Mouse (Mus musculus): ENCODE measurements around the gene N4bp1. TPM values are rescaled to one million over a fixed set of nuclear protein-coding genes. Genes with fewer than 3 reads are reported as not detected.

N4bp1 gene
- polyA plus RNA-seq, 1 experiment from 2014 or later = 11.1 TPM

- Histone ChIP-seq H3K4me3 (ENCODE audit: low read depth, low read length) (no peak overlapping the region), H3K9ac (ENCODE audit: low read length) (no peak overlapping the region), H3K36me3 (ENCODE audit: control insufficient read depth, insufficient read depth, low read length) (no peaks in the 10 kb centered on the region), H3K9me3 (ENCODE audit: control insufficient read depth, low read length) (no peaks in the 10 kb centered on the region), H3K27ac (ENCODE audit: low read depth, low read length) (no peak overlapping the region), H3K27me3 (ENCODE audit: control insufficient read depth, insufficient read depth, low read length) (no peaks in the 10 kb centered on the region), H3K4me2 (ENCODE audit: low read depth) (no peak overlapping the region), H3K4me1 (ENCODE audit: control insufficient read depth, insufficient read depth, low read length) (no peaks in the 10 kb centered on the region)
- 89% methylated on average over 1 of the region's 1 CpGs for WGBS
- no peak for ATAC-seq (ENCODE audit: insufficient read depth, low FRiP score, low TSS enrichment)
- DNase-seq (ENCODE audit: low spot score) = no peak
Observed at GRCm38 (mm10) chr8:86833937-86834336, 51.1 kb downstream of the N4bp1 start.

- H3K4me3 ChIP-seq (ENCODE audit: low read depth, low read length) = no peak overlapping the region
- H3K27ac ChIP-seq (ENCODE audit: low read depth, low read length) = no peak overlapping the region
- DNase-seq (ENCODE audit: low spot score) (no peak), ATAC-seq (ENCODE audit: insufficient read depth, low FRiP score, low TSS enrichment) (no peak)
- H3K9me3 ChIP-seq (ENCODE audit: control insufficient read depth, low read length) = no peaks in the 10 kb centered on the region
- H3K36me3 ChIP-seq (ENCODE audit: control insufficient read depth, insufficient read depth, low read length) = no peaks in the 10 kb centered on the region
- H3K4me1 ChIP-seq (ENCODE audit: control insufficient read depth, insufficient read depth, low read length) = no peaks in the 10 kb centered on the region
- no peak overlapping the region for H3K4me2 ChIP-seq (ENCODE audit: low read depth)
- H3K27me3 ChIP-seq (ENCODE audit: control insufficient read depth, insufficient read depth, low read length) = no peaks in the 10 kb centered on the region
- H3K9ac ChIP-seq (ENCODE audit: low read length) = no peak overlapping the region
- WGBS = 61% methylated on average over 2 of the region's 2 CpGs
Observed at GRCm38 (mm10) chr8:86828925-86829324, 56.1 kb downstream of the N4bp1 start.

GRCm38 (mm10) chr8:86827199-86827598 lies 57.9 kb downstream of the N4bp1 start:
- H3K27ac ChIP-seq (ENCODE audit: low read depth, low read length) = no peak overlapping the region
- no peaks in the 10 kb centered on the region for H3K9me3 ChIP-seq (ENCODE audit: control insufficient read depth, low read length)
- ATAC-seq (ENCODE audit: insufficient read depth, low FRiP score, low TSS enrichment) (no peak), DNase-seq (ENCODE audit: low spot score) (no peak)
- H3K4me1 ChIP-seq (ENCODE audit: control insufficient read depth, insufficient read depth, low read length) = no peaks in the 10 kb centered on the region
- no peak overlapping the region for H3K4me2 ChIP-seq (ENCODE audit: low read depth)
- no peak overlapping the region for H3K9ac ChIP-seq (ENCODE audit: low read length)
- no peaks in the 10 kb centered on the region for H3K36me3 ChIP-seq (ENCODE audit: control insufficient read depth, insufficient read depth, low read length)
- 93% methylated on average over 5 of the region's 5 CpGs for WGBS
- no peaks in the 10 kb centered on the region for H3K27me3 ChIP-seq (ENCODE audit: control insufficient read depth, insufficient read depth, low read length)
- H3K4me3 ChIP-seq (ENCODE audit: low read depth, low read length) = no peak overlapping the region

- no peak overlapping the region for H3K9ac ChIP-seq (ENCODE audit: low read length)
- no peak overlapping the region for H3K4me3 ChIP-seq (ENCODE audit: low read depth, low read length)
- ATAC-seq (ENCODE audit: insufficient read depth, low FRiP score, low TSS enrichment) (no peak), DNase-seq (ENCODE audit: low spot score) (no peak)
- no peak overlapping the region for H3K4me2 ChIP-seq (ENCODE audit: low read depth)
- H3K4me1 ChIP-seq (ENCODE audit: control insufficient read depth, insufficient read depth, low read length) = no peaks in the 10 kb centered on the region
- no peak overlapping the region for H3K27ac ChIP-seq (ENCODE audit: low read depth, low read length)
- no peaks in the 10 kb centered on the region for H3K9me3 ChIP-seq (ENCODE audit: control insufficient read depth, low read length)
- H3K27me3 ChIP-seq (ENCODE audit: control insufficient read depth, insufficient read depth, low read length) = no peaks in the 10 kb centered on the region
- H3K36me3 ChIP-seq (ENCODE audit: control insufficient read depth, insufficient read depth, low read length) = no peaks in the 10 kb centered on the region
Observed at GRCm38 (mm10) chr8:86826538-86826937, 58.5 kb downstream of the N4bp1 start.

GRCm38 (mm10) chr8:86825674-86826448 lies 59.2 kb downstream of the N4bp1 start:
- H3K4me1 ChIP-seq (ENCODE audit: control insufficient read depth, insufficient read depth, low read length) = peaks cover under 1% of the 10 kb centered on the region; the same call in 1 of the 2 replicates

GRCm38 (mm10) chr8:86824735-86825134 lies 60.3 kb downstream of the N4bp1 start:
- ATAC-seq (ENCODE audit: insufficient read depth, low FRiP score, low TSS enrichment) = no peak
- Histone ChIP-seq H3K27me3 (ENCODE audit: control insufficient read depth, insufficient read depth, low read length) (no peaks in the 10 kb centered on the region), H3K9ac (ENCODE audit: low read length) (no peak overlapping the region), H3K27ac (ENCODE audit: low read depth, low read length) (no peak overlapping the region), H3K4me3 (ENCODE audit: low read depth, low read length) (no peak overlapping the region), H3K4me2 (ENCODE audit: low read depth) (no peak overlapping the region), H3K4me1 (ENCODE audit: control insufficient read depth, insufficient read depth, low read length) (peaks cover 2% of the 10 kb centered on the region; the same call in 1 of the 2 replicates), H3K36me3 (ENCODE audit: control insufficient read depth, insufficient read depth, low read length) (no peaks in the 10 kb centered on the region), H3K9me3 (ENCODE audit: control insufficient read depth, low read length) (no peaks in the 10 kb centered on the region)
- WGBS = 52% methylated on average over 4 of the region's 4 CpGs
- DNase-seq (ENCODE audit: low spot score) = no peak

More at GRCm38 (mm10) chr8:86825674-86826448, 59.2 kb downstream of the N4bp1 start:
- DNase-seq (ENCODE audit: low spot score) (no peak), ATAC-seq (ENCODE audit: insufficient read depth, low FRiP score, low TSS enrichment) (no peak)
- no peaks in the 10 kb centered on the region for H3K36me3 ChIP-seq (ENCODE audit: control insufficient read depth, insufficient read depth, low read length)
- no peak overlapping the region for H3K4me2 ChIP-seq (ENCODE audit: low read depth)
- no peaks in the 10 kb centered on the region for H3K9me3 ChIP-seq (ENCODE audit: control insufficient read depth, low read length)
- H3K27ac ChIP-seq (ENCODE audit: low read depth, low read length) = no peak overlapping the region
- H3K27me3 ChIP-seq (ENCODE audit: control insufficient read depth, insufficient read depth, low read length) = no peaks in the 10 kb centered on the region
- no peak overlapping the region for H3K9ac ChIP-seq (ENCODE audit: low read length)
- 86% methylated on average over 9 of the region's 9 CpGs for WGBS
- no peak overlapping the region for H3K4me3 ChIP-seq (ENCODE audit: low read depth, low read length)

- Histone ChIP-seq H3K27me3 (ENCODE audit: control insufficient read depth, insufficient read depth, low read length) (no peaks in the 10 kb centered on the region), H3K9ac (ENCODE audit: low read length) (no peak overlapping the region), H3K9me3 (ENCODE audit: control insufficient read depth, low read length) (no peaks in the 10 kb centered on the region), H3K36me3 (ENCODE audit: control insufficient read depth, insufficient read depth, low read length) (no peaks in the 10 kb centered on the region), H3K4me1 (ENCODE audit: control insufficient read depth, insufficient read depth, low read length) (peaks cover 2% of the 10 kb centered on the region; the same call in 1 of the 2 replicates), H3K4me2 (ENCODE audit: low read depth) (no peak overlapping the region), H3K27ac (ENCODE audit: low read depth, low read length) (no peak overlapping the region), H3K4me3 (ENCODE audit: low read depth, low read length) (no peak overlapping the region)
- ATAC-seq (ENCODE audit: insufficient read depth, low FRiP score, low TSS enrichment) (no peak), DNase-seq (ENCODE audit: low spot score) (peak; percentile 64)
- 13% methylated on average over 3 of the region's 3 CpGs for WGBS
Observed at GRCm38 (mm10) chr8:86820756-86821201, 64.3 kb downstream of the N4bp1 start.

- Histone ChIP-seq H3K9ac (ENCODE audit: low read length) (no peak overlapping the region), H3K9me3 (ENCODE audit: control insufficient read depth, low read length) (no peaks in the 10 kb centered on the region), H3K4me2 (ENCODE audit: low read depth) (no peak overlapping the region), H3K4me1 (ENCODE audit: control insufficient read depth, insufficient read depth, low read length) (peaks cover 2% of the 10 kb centered on the region; the same call in 1 of the 2 replicates), H3K36me3 (ENCODE audit: control insufficient read depth, insufficient read depth, low read length) (no peaks in the 10 kb centered on the region), H3K27ac (ENCODE audit: low read depth, low read length) (no peak overlapping the region), H3K27me3 (ENCODE audit: control insufficient read depth, insufficient read depth, low read length) (no peaks in the 10 kb centered on the region), H3K4me3 (ENCODE audit: low read depth, low read length) (no peak overlapping the region)
- no peak for DNase-seq (ENCODE audit: low spot score)
- ATAC-seq (ENCODE audit: insufficient read depth, low FRiP score, low TSS enrichment) = no peak
- WGBS = 49% methylated on average over 2 of the region's 2 CpGs
Observed at GRCm38 (mm10) chr8:86820186-86820755, 64.8 kb downstream of the N4bp1 start.

- ATAC-seq (ENCODE audit: insufficient read depth, low FRiP score, low TSS enrichment) (no peak), DNase-seq (ENCODE audit: low spot score) (no peak)
- Histone ChIP-seq H3K27ac (ENCODE audit: low read depth, low read length) (no peak overlapping the region), H3K4me3 (ENCODE audit: low read depth, low read length) (no peak overlapping the region), H3K9me3 (ENCODE audit: control insufficient read depth, low read length) (no peaks in the 10 kb centered on the region), H3K27me3 (ENCODE audit: control insufficient read depth, insufficient read depth, low read length) (no peaks in the 10 kb centered on the region), H3K4me1 (ENCODE audit: control insufficient read depth, insufficient read depth, low read length) (peaks cover 2% of the 10 kb centered on the region; the same call in 1 of the 2 replicates), H3K9ac (ENCODE audit: low read length) (no peak overlapping the region), H3K4me2 (ENCODE audit: low read depth) (no peak overlapping the region), H3K36me3 (ENCODE audit: control insufficient read depth, insufficient read depth, low read length) (no peaks in the 10 kb centered on the region)
- WGBS = 53% methylated on average over 6 of the region's 6 CpGs
Observed at GRCm38 (mm10) chr8:86819426-86819825, 65.6 kb downstream of the N4bp1 start.
